Mouse (Mus musculus) layer of hippocampus, adult 9-10 months (tissue): ENCODE data around the gene Glmp.
"Not testable (repeated sequence)": the region's sequence is repeated elsewhere in the genome, so short reads cannot be mapped to it uniquely, and the experiment has no call there.

Source experiments
- DNase-seq: peaks from one replicate; pipeline ENCODE4 v3.0.0; 2022; ENCODE audit warnings: low spot score

The Glmp gene

GRCm38 (mm10) chr3:88336058-88337013, 11.5 kb downstream of the Glmp start, which contains the start of the genes Tmem79 and Smg5:
Tmem79 (minus strand) TSS chr3:88336148.
Smg5 (plus strand) TSS chr3:88336260.
- peak; percentile 93 for DNase-seq

- no peak for DNase-seq
These were observed 12.7 kb downstream of the Glmp start for GRCm38 (mm10) chr3:88337367-88338020.

GRCm38 (mm10) chr3:88338316-88338715, 13.5 kb downstream of the Glmp start:
- DNase-seq: no peak

GRCm38 (mm10) chr3:88339006-88339405, 14.2 kb downstream of the Glmp start:
- DNase-seq: no peak

- DNase-seq: no peak
These were observed 25.9 kb downstream of the Glmp start for GRCm38 (mm10) chr3:88350732-88351131.

GRCm38 (mm10) chr3:88352907-88353306, 28.1 kb downstream of the Glmp start:
- no peak for DNase-seq

- DNase-seq: no peak
These were observed 29.8 kb downstream of the Glmp start for GRCm38 (mm10) chr3:88354396-88355165.

- DNase-seq: no peak
These were observed 34.8 kb downstream of the Glmp start for GRCm38 (mm10) chr3:88359584-88359983.

GRCm38 (mm10) chr3:88359989-88360388, 35.2 kb downstream of the Glmp start:
- DNase-seq: no peak

- DNase-seq: no peak
These were observed 36.3 kb downstream of the Glmp start for GRCm38 (mm10) chr3:88361096-88361495.

- no peak for DNase-seq
These were observed 36.9 kb downstream of the Glmp start for GRCm38 (mm10) chr3:88361612-88362313.

GRCm38 (mm10) chr3:88363700-88364099, 38.9 kb downstream of the Glmp start:
- no peak for DNase-seq

GRCm38 (mm10) chr3:88364337-88364736, 39.5 kb downstream of the Glmp start, which contains the start of gene Paqr6:
Paqr6 (plus strand) TSS chr3:88364584.
- DNase-seq: no peak

GRCm38 (mm10) chr3:88365705-88366361, 41.0 kb downstream of the Glmp start:
- DNase-seq: no peak

- DNase-seq: not testable (repeated sequence)
These were observed 42.1 kb downstream of the Glmp start for GRCm38 (mm10) chr3:88366830-88367428.

GRCm38 (mm10) chr3:88367517-88367916, 42.7 kb downstream of the Glmp start:
- DNase-seq: not testable (repeated sequence)

GRCm38 (mm10) chr3:88368511-88368910, 43.7 kb downstream of the Glmp start:
- not testable (repeated sequence) for DNase-seq

- DNase-seq: not testable (repeated sequence)
These were observed 47.8 kb downstream of the Glmp start, which contains the start of gene Bglap3 for GRCm38 (mm10) chr3:88372643-88373042. Bglap3 (minus strand) TSS chr3:88372743.

GRCm38 (mm10) chr3:88375750-88376626, 51.2 kb downstream of the Glmp start:
- DNase-seq: not testable (repeated sequence)
